Mouse (Mus musculus) hindbrain, postnatal 0 days (tissue): Measurements from ENCODE around the gene Stx3. TPM values are rescaled to one million over a fixed set of nuclear protein-coding genes. Genes with fewer than 3 reads are reported as not detected.

Experiments
- ATAC-seq: fragments of 200-750 bp; cut with Nextera tagmentation; 2 replicates; pipeline ENCODE4 v1.8.0; 2017; ENCODE audit warnings: mild to moderate bottlenecking, moderate TSS enrichment, moderate library complexity
- DNase-seq: peaks from one replicate; pipeline ENCODE4 v3.0.0-alpha.2; 2015; ENCODE audit warnings: low spot score
- H3K27ac ChIP-seq: fragments of 300-500 bp; sonication (generic); 2 replicates; pipeline ENCODE4 v1.5.1; 2014; ENCODE audit warnings: mild to moderate bottlenecking
- H3K27me3 ChIP-seq: fragments of 300-500 bp; sonication (generic); 2 replicates; pipeline ENCODE4 v1.6.1; 2014; ENCODE audit warnings: low read length, mixed read lengths; ENCODE audit not compliant: insufficient read depth
- H3K36me3 ChIP-seq: fragments of 300-500 bp; sonication (generic); 2 replicates; pipeline ENCODE4 v1.6.1; 2014; ENCODE audit warnings: low read length, mixed read lengths; ENCODE audit not compliant: insufficient read depth
- H3K4me1 ChIP-seq: fragments of 300-500 bp; sonication (generic); 2 replicates; pipeline ENCODE4 v1.6.1; 2014; ENCODE audit warnings: antibody characterized with exemption, low read length, mixed read lengths; ENCODE audit not compliant: insufficient read depth
- H3K4me2 ChIP-seq: fragments of 300-500 bp; sonication (generic); 2 replicates; pipeline ENCODE4 v1.6.1; 2014; ENCODE audit warnings: low read depth, mild to moderate bottlenecking, low read length, moderate library complexity, mixed read lengths
- H3K4me3 ChIP-seq: fragments of 300-500 bp; sonication (generic); 2 replicates; pipeline ENCODE4 v1.5.1; 2014; ENCODE audit warnings: low read length
- H3K9ac ChIP-seq: fragments of 300-500 bp; sonication (generic); replicated peaks from 2 replicates; pipeline ENCODE4 v1.6.1; 2014; ENCODE audit warnings: mild to moderate bottlenecking, low read length, moderate library complexity, mixed read lengths
- H3K9me3 ChIP-seq: fragments of 300-500 bp; sonication (generic); 2 replicates; pipeline ENCODE4 v1.6.1; 2016; ENCODE audit warnings: low read length, mixed read lengths
- CTCF ChIP-seq: IDR thresholded peaks from 2 replicates; pipeline ENCODE4 v1.5.1; 2016; ENCODE audit warnings: antibody characterized with exemption, control low read depth, low read depth
- WGBS: fragments of 180-500 bp; shearing (Covaris S2); extraction: QIAGEN DNeasy Blood & Tissue Kit; methylation state at CpG from one replicate; pipeline ENCODE4 v1.1.7; 2014; 5-methylcytosine and 5-hydroxymethylcytosine counted together
- polyA plus RNA-seq: library from polyadenylated mRNA; unstranded; fragments of >200 nt; fragmentation: Nextera tagmentation; extraction: Ambion mirVana; gene quantifications from 2 replicates; pipeline ENCODE4 v1.2.1, GENCODE M21; 2015
- total RNA-seq: library from RNA; depleted of rRNA; stranded (reverse); fragments of >200 nt; gene quantifications from 2 replicates; pipeline ENCODE4 v1.2.3, GENCODE M21; 2014

Stx3 gene
- total and polyA plus RNA-seq, 2 experiments from 2014 or later, result 16.0 to 25.5 TPM

GRCm38 (mm10) chr19:11839119-11839518, 19.9 kb upstream of the Stx3 start, which contains the start of gene Olfr1417:
Gene Olfr1417, minus strand, starts transcription at chr19:11839219.
- Histone ChIP-seq H3K4me3 (no peak within 1 kb of the TSS), H3K9me3 (no peaks in the 10 kb centered on the region), H3K4me2 (no peak within 1 kb of the TSS), H3K9ac (no peak within 1 kb of the TSS), H3K27ac (no peak within 1 kb of the TSS), H3K27me3 (no peaks in the 10 kb centered on the region), H3K4me1 (no peaks in the 10 kb centered on the region), H3K36me3 (no peaks in the 10 kb centered on the region)
- WGBS, result 89% methylated on average over 4 of the region's 4 CpGs
- TF ChIP-seq CTCF, result no peak
- DNase-seq (no peak), ATAC-seq (no peak)

DNA sequence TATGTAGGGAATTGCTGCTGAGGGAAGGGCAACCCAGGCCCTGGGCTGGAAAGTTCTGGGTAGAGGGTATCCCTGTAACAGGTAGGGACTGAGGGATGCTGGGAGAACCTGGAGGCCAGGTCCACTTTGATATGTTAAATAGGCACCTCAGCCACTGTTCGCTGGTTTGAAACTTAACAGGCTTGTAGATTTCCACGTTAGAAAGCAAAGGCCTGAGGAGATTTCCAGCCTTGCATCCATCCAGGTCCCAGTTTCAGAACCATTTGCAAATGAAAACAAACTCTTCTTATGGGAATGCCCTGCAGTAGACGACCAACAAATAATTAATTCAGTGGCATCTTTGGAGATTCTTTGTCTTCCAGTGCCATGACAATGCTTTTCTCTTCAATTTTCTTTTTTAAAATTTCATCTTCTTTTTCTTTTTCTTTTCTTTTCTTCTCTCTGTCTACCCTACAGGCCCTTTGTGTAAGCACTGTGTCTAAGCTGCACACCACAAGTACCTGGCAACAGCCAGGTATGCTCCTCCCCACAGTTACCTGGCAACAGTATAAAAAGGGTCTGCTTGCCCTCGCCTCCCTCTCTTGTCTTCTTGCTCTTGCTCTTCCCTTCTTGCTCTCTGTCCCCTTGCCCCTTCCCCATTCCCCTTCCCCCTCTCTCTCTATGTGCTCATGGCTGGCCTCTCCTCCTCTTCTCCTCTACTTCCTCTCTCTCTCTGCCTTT, 4.3 kb upstream of the Stx3 start:
- H3K27ac ChIP-seq, result no peak overlapping the region
- H3K36me3 ChIP-seq, result no peaks in the 10 kb centered on the region
- no peaks in the 10 kb centered on the region for H3K27me3 ChIP-seq
- H3K9me3 ChIP-seq, result no peaks in the 10 kb centered on the region
- no peaks in the 10 kb centered on the region for H3K4me1 ChIP-seq
- 29% methylated on average over 4 of the region's 4 CpGs for WGBS
- H3K9ac ChIP-seq, result no peak overlapping the region
- H3K4me3 ChIP-seq, result no peak overlapping the region
- DNase-seq (no peak), ATAC-seq (no peak)
- H3K4me2 ChIP-seq, result no peak overlapping the region
- TF ChIP-seq CTCF, result no peak

DNA sequence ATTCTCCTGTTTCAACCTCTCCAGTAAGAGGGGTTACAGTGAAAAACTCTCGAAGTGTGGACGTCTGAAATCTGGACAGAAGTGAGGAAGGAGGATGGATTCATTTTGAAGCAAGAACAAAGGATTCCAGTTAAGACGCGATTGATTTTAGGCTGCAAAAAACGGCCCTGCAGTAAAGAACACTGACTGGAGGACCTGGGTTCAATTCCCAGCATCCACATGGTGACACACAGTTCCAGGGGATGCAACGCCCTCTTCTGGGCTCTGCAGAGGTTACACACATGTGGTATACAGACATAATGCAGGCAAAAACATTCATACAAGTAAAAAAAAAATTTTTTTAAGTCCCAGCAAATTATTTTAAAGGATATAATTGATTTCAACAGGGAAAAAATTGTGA, 1.0 kb upstream of the Stx3 start:
- no peak for ATAC-seq
- Histone ChIP-seq H3K4me3 (peak overlapping the region; percentile 61), H3K4me1 (no peaks in the 10 kb centered on the region; the same call in 1 of the 2 replicates), H3K36me3 (no peaks in the 10 kb centered on the region), H3K9me3 (no peaks in the 10 kb centered on the region), H3K27me3 (no peaks in the 10 kb centered on the region), H3K9ac (no peak overlapping the region), H3K27ac (no peak overlapping the region), H3K4me2 (peak overlapping the region; percentile 92)
- WGBS, result 33% methylated on average over 6 of the region's 6 CpGs
- TF ChIP-seq CTCF, result no peak
- DNase-seq, result peak; percentile 38

- Histone ChIP-seq H3K4me3 (peak overlapping the region; percentile 61), H3K4me2 (peak overlapping the region; percentile 92), H3K9ac (no peak overlapping the region), H3K9me3 (no peaks in the 10 kb centered on the region), H3K27ac (no peak overlapping the region), H3K27me3 (no peaks in the 10 kb centered on the region), H3K4me1 (no peaks in the 10 kb centered on the region; the same call in 1 of the 2 replicates), H3K36me3 (no peaks in the 10 kb centered on the region)
- peak; percentile 72 for ATAC-seq
- WGBS, result 1% methylated on average over 15 of the region's 15 CpGs
- peak; percentile 89 for DNase-seq
- TF ChIP-seq CTCF, result peak; percentile 76
Observed at GRCm38 (mm10) chr19:11819800-11820199, 597 bp upstream of the Stx3 start.

GRCm38 (mm10) chr19:11818199-11819142, 732 bp downstream of the Stx3 start:
- no peaks in the 10 kb centered on the region for H3K27me3 ChIP-seq
- peak; percentile 84 for ATAC-seq

DNA sequence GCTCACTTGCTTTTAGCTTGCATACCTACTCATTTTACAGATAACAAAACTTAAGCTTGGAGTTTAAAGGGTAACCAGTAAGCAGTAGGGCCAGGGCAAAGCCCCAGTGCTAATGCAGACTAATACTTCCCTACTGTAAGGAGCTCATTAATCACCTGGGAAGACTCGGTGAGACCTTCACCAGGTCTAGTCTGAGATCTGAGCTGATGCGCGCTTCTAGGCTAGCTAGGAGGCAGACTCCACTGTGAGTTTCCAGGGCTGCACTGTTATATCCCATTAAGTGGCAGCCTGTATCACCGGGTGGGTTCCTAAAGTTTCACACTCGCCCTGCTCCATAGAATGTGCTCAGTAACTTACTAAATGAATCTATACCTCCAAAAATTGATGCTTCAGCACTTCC, 1.6 kb downstream of the Stx3 start:
- peak; percentile 11 for DNase-seq
- ATAC-seq, result no peak
- Histone ChIP-seq H3K4me1 (no peaks in the 10 kb centered on the region; the same call in 1 of the 2 replicates), H3K27ac (0 out of 2 replicates have a peak overlapping the region, but pooled peaks have one; percentile 65), H3K9me3 (no peaks in the 10 kb centered on the region), H3K36me3 (no peaks in the 10 kb centered on the region), H3K27me3 (no peaks in the 10 kb centered on the region), H3K4me3 (peak overlapping the region; percentile 61), H3K4me2 (peak overlapping the region; percentile 92), H3K9ac (peak overlapping the region; percentile 84; the same call in 1 of the 2 replicates)
- TF ChIP-seq CTCF, result no peak
- WGBS, result 14% methylated on average over 5 of the region's 5 CpGs

More at GRCm38 (mm10) chr19:11818199-11819142, 732 bp downstream of the Stx3 start:
- Histone ChIP-seq H3K9me3 (no peaks in the 10 kb centered on the region), H3K27ac (peak overlapping the region; percentile 65), H3K36me3 (no peaks in the 10 kb centered on the region), H3K4me1 (no peaks in the 10 kb centered on the region; the same call in 1 of the 2 replicates), H3K4me2 (peak overlapping the region; percentile 92), H3K4me3 (peak overlapping the region; percentile 61), H3K9ac (peak overlapping the region; percentile 84)
- under 1% methylated on average over 70 of the region's 83 CpGs for WGBS
- no peak for TF ChIP-seq CTCF
- DNase-seq, result peak; percentile 69
